Mouse (Mus musculus) neural tube, embryonic 14.5 days (tissue): ENCODE results near the gene Clca3a2. TPM values are rescaled to one million over a fixed set of nuclear protein-coding genes. Genes with fewer than 3 reads are reported as not detected.
"Not testable (repeated sequence)": the region's sequence is repeated elsewhere in the genome, so short reads cannot be mapped to it uniquely, and the experiment has no call there.

Source experiments
- ATAC-seq: fragments of 200-750 bp; cut with Nextera tagmentation; 2 replicates; pipeline ENCODE4 v1.8.0; 2017; ENCODE audit warnings: low read depth, mild to moderate bottlenecking, moderate TSS enrichment, moderate library complexity
- H3K27ac ChIP-seq: fragments of 300-500 bp; sonication (generic); 2 replicates; pipeline ENCODE4 v1.5.1; 2014; ENCODE audit warnings: low read depth, mild to moderate bottlenecking, control low read depth, low read length, moderate library complexity, mixed read lengths
- H3K27me3 ChIP-seq: fragments of 300-500 bp; sonication (generic); 2 replicates; pipeline ENCODE4 v1.6.1; 2014; ENCODE audit warnings: low read length; ENCODE audit not compliant: control insufficient read depth, insufficient read depth
- H3K36me3 ChIP-seq: fragments of 300-500 bp; sonication (generic); 2 replicates; pipeline ENCODE4 v1.6.1; 2014; ENCODE audit warnings: low read length, mixed read lengths; ENCODE audit not compliant: control insufficient read depth, insufficient read depth
- H3K4me1 ChIP-seq: fragments of 300-500 bp; sonication (generic); 2 replicates; pipeline ENCODE4 v1.6.1; 2014; ENCODE audit warnings: low read length; ENCODE audit not compliant: control insufficient read depth, insufficient read depth
- H3K4me2 ChIP-seq: fragments of 300-500 bp; sonication (generic); 2 replicates; pipeline ENCODE4 v1.6.1; 2014; ENCODE audit warnings: mild to moderate bottlenecking, low read depth, low read length, control low read depth
- H3K4me3 ChIP-seq: fragments of 300-500 bp; sonication (generic); 2 replicates; pipeline ENCODE4 v1.5.1; 2014; ENCODE audit warnings: low read depth, low read length, control low read depth, mixed read lengths
- H3K9ac ChIP-seq: fragments of 300-500 bp; sonication (generic); replicated peaks from 2 replicates; pipeline ENCODE4 v1.6.1; 2014; ENCODE audit warnings: low read depth, mild to moderate bottlenecking, control low read depth, low read length, mixed read lengths
- H3K9me3 ChIP-seq: fragments of 300-500 bp; sonication (generic); 2 replicates; pipeline ENCODE4 v1.6.1; 2016; ENCODE audit warnings: low read length; ENCODE audit not compliant: control insufficient read depth
- WGBS: fragments of 180-500 bp; shearing (Covaris S2); extraction: QIAGEN DNeasy Blood & Tissue Kit; methylation state at CpG from one replicate; pipeline ENCODE4 v1.1.7; 2014; 5-methylcytosine and 5-hydroxymethylcytosine counted together
- polyA plus RNA-seq: library from polyadenylated mRNA; unstranded; fragments of >200 nt; fragmentation: Nextera tagmentation; extraction: Ambion mirVana; gene quantifications from 2 replicates; pipeline ENCODE4 v1.2.1, GENCODE M21; 2014

The Clca3a2 gene
- polyA plus RNA-seq, 1 experiment from 2014 or later, result not detected

- H3K9ac ChIP-seq, H3K9me3 ChIP-seq, ATAC-seq, H3K4me3 ChIP-seq, H3K36me3 ChIP-seq, H3K4me1 ChIP-seq, H3K27me3 ChIP-seq, H3K27ac ChIP-seq, H3K4me2 ChIP-seq: not testable (repeated sequence)
- 50% methylated on average over 14 of the region's 17 CpGs for WGBS
Measured at GRCm38 (mm10) chr3:144808153-144808925, 11.0 kb downstream of the Clca3a2 start.

- not testable (repeated sequence) for H3K27ac ChIP-seq, ATAC-seq
- WGBS, result 67% methylated on average over 2 of the region's 2 CpGs
Measured at GRCm38 (mm10) chr3:144806626-144807025, 12.7 kb downstream of the Clca3a2 start.

GRCm38 (mm10) chr3:144801861-144802260 lies 17.4 kb downstream of the Clca3a2 start:
- Histone ChIP-seq H3K36me3 (no peaks in the 10 kb centered on the region), H3K27ac (no peak overlapping the region), H3K27me3 (no peaks in the 10 kb centered on the region), H3K4me2 (no peak overlapping the region), H3K4me1 (no peaks in the 10 kb centered on the region), H3K4me3 (no peak overlapping the region), H3K9me3 (no peaks in the 10 kb centered on the region), H3K9ac (no peak overlapping the region)
- WGBS, result 35% methylated on average over 8 of the region's 8 CpGs
- no peak for ATAC-seq

More at GRCm38 (mm10) chr3:144806626-144807025, 12.7 kb downstream of the Clca3a2 start:
- not testable (repeated sequence) for H3K4me2 ChIP-seq, H3K4me1 ChIP-seq, H3K27me3 ChIP-seq, H3K4me3 ChIP-seq, H3K9ac ChIP-seq, H3K9me3 ChIP-seq, H3K36me3 ChIP-seq

- Histone ChIP-seq H3K36me3 (no peaks in the 10 kb centered on the region), H3K27me3 (no peaks in the 10 kb centered on the region), H3K4me3 (no peak overlapping the region), H3K9me3 (no peaks in the 10 kb centered on the region), H3K4me2 (no peak overlapping the region), H3K4me1 (no peaks in the 10 kb centered on the region), H3K27ac (no peak overlapping the region), H3K9ac (no peak overlapping the region)
- ATAC-seq, result no peak
- WGBS, result 82% methylated on average over 11 of the region's 11 CpGs
Measured at GRCm38 (mm10) chr3:144785181-144786148, 33.8 kb downstream of the Clca3a2 start.

GRCm38 (mm10) chr3:144765161-144765560 lies 54.1 kb downstream of the Clca3a2 start:
- Histone ChIP-seq H3K9ac (no peak overlapping the region), H3K27ac (no peak overlapping the region), H3K4me3 (no peak overlapping the region), H3K27me3 (no peaks in the 10 kb centered on the region), H3K4me1 (no peaks in the 10 kb centered on the region), H3K9me3 (no peaks in the 10 kb centered on the region), H3K4me2 (no peak overlapping the region), H3K36me3 (no peaks in the 10 kb centered on the region)
- ATAC-seq, result no peak
- 94% methylated on average over 4 of the region's 4 CpGs for WGBS

- 7% methylated on average over 6 of the region's 6 CpGs for WGBS
- Histone ChIP-seq H3K9ac (no peak overlapping the region), H3K9me3 (no peaks in the 10 kb centered on the region)
Measured at GRCm38 (mm10) chr3:144761454-144761853, 57.8 kb downstream of the Clca3a2 start.

GRCm38 (mm10) chr3:144760592-144761309 lies 58.5 kb downstream of the Clca3a2 start, which contains the start of gene Clca3a1:
Clca3a1 (minus strand) TSS chr3:144760977.
- no peak within 1 kb of the TSS for H3K27ac ChIP-seq
- WGBS, result 57% methylated on average over 10 of the region's 11 CpGs
- no peak within 1 kb of the TSS for H3K9ac ChIP-seq
- no peaks in the 10 kb centered on the region for H3K9me3 ChIP-seq
- H3K36me3 ChIP-seq, result no peaks in the 10 kb centered on the region
- no peak for ATAC-seq
- no peaks in the 10 kb centered on the region for H3K4me1 ChIP-seq
- no peak within 1 kb of the TSS for H3K4me2 ChIP-seq
- no peak within 1 kb of the TSS for H3K4me3 ChIP-seq
- no peaks in the 10 kb centered on the region for H3K27me3 ChIP-seq

More at GRCm38 (mm10) chr3:144761454-144761853, 57.8 kb downstream of the Clca3a2 start:
- Histone ChIP-seq H3K36me3 (no peaks in the 10 kb centered on the region), H3K4me3 (no peak overlapping the region), H3K4me1 (no peaks in the 10 kb centered on the region), H3K4me2 (no peak overlapping the region), H3K27ac (no peak overlapping the region), H3K27me3 (no peaks in the 10 kb centered on the region)
- ATAC-seq, result no peak

- no peak overlapping the region for H3K4me3 ChIP-seq
- 90% methylated on average over 3 of the region's 3 CpGs for WGBS
Measured at GRCm38 (mm10) chr3:144759719-144760118, 59.6 kb downstream of the Clca3a2 start.

More at GRCm38 (mm10) chr3:144759719-144760118, 59.6 kb downstream of the Clca3a2 start:
- no peaks in the 10 kb centered on the region for H3K27me3 ChIP-seq
- no peak for ATAC-seq
- H3K9ac ChIP-seq, result no peak overlapping the region
- no peak overlapping the region for H3K27ac ChIP-seq
- no peaks in the 10 kb centered on the region for H3K9me3 ChIP-seq
- H3K4me1 ChIP-seq, result no peaks in the 10 kb centered on the region
- no peaks in the 10 kb centered on the region for H3K36me3 ChIP-seq
- no peak overlapping the region for H3K4me2 ChIP-seq
